Mouse (Mus musculus): ENCODE data around the gene Tmem140.

The Tmem140 gene

DNA sequence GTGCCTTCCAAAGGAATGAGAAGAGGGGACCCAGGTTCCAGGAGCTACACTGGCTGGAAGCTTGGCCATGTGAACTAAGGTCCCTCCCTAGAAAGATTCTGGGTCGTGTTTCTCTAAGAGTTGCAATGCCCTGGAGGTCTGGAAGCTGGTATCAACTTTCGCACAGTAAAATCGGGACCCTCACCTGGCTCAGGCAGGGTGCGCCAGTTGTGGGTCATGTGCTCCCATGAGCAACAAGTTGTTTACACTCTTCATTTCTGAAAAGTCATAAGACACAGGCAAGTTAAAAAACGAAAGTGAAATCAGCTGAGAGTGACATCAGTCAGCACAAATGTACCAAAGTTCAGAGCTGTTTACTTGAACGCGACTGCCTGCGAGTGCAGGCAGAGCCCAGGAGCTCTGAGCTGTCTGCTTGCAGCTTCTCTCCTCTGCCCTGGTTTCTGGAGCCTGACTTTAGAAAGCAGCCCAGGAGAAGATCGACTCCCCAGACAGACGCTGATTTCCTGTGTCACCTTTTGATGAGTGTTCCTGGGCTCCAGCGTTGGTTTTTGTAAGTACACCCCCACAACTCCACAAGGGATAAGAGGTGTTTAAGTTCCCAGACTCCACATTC lies at the start of gene Tmem140:
Gene Tmem140 (plus strand): TSS at position 356 of the 613 bp plus-strand sequence.
- DNase-seq: no peak

DNA sequence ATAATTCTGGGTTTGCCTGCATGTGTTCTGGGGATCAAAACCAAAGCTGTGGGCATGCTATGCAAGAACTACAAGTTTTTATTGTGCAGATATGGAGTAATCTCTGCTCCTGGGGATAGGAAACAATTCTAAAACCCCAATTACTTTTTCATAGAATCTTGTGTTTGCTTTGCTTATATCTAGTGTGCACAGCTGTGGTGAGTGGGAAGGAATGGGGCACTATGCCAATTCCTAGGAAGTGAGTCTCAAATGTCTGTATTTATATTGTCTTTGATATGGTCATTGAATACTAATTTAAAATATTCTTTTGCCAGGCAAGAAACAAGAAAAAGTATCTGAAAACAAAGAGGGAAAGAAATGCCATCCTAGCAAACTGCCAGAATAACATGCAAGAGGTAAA lies 38.5 kb upstream of the Tmem140 start:
- DNase-seq: no peak

DNA sequence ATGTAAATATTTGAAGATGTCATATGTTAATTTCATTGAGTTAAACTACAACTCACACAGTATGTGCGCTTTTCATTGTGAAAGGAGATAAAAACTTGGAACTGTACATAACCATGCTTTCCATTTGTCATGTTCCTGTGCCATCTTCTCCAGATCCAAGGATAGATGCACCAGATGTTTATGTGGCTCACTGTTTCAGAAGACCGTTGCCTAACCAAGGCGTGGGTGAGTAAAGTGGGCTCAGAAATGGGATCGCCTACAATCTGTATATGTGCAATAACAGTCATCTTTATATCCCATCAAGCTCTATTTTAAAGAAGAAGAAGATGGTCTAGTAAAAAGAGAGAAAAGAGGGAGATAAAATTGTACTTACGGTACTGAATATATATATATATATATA lies 30.6 kb upstream of the Tmem140 start:
- DNase-seq: no peak

DNA sequence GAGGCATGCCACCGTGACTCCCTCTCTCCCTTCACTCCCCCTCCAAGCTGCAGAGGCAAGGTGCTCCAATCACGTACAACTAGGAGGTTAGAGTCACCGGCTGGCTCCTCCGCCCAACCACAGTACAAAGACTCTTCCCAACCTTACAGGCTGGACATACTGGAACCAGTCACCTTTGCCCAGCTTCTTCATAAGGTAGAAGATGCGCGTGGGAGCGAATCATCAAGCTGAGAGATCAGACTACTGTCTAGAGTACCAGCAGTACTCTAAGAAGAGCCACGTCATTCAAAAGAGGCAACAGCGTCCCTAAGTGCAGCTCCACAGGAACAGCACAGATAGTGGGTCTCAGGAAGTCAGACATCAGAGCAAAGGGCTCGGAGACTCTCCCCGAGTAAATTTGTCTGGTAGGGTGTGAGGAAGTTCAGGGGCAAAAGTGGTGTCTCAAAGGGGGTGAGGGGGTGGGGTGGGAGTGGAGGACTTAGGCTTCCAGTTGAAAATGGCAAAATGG lies 1.3 kb upstream of the Tmem140 start:
- DNase-seq: no peak

DNA sequence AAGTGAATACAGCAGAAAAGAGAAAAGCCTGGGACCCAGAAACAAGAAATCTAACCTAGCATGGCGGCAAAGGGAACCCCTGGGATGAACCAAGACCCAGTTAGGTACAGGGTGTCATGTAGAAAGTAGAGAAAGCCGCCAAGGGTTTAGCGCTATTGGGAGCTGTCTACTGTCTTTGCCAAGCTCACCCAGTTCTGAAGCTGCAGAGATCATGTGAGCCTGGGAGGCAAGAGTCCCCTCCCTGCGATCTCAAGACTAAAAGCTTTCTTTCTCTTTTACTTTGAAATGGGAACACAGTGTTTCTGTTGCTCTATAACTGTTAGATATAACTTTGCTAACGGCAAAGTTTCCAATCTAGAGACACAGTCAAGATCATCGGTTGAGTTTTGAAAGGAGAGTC lies 565 bp upstream of the Tmem140 start:
- no peak for DNase-seq

DNA sequence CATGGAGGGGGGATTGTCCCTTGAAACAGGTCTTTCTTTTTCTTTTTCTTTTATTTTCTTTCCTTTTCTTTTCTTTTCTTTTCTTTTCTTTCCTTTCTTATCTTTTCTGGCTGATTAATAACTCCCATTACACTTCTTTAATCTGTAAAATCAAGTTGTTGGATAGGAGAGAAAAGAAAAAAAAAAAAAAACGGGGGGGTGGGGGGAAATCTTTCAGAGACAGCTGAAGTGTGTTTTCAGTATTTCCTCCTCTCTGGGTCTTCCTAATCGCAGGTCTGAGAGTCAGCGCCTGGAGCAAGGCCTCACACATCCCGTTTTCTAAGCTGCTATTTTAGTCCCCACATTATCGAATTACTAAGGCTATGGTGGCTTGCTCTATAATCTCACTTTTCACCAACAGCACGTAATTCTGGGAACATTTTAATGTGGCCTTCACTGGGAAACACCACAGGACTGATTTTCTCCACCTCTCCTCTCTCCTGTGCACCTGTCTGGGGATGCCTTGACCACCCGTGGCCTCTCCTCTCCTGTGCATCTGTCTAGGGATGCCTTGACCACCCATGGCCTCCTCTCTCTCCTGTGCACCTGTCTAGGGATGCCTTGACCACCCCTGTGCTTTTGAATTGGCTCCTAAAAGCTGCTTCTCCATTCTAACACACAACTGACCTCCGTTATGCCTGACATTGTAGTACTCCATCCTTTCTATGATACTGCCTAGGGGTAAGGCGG lies 1.0 kb downstream of the Tmem140 start:
- DNase-seq: no peak

DNA sequence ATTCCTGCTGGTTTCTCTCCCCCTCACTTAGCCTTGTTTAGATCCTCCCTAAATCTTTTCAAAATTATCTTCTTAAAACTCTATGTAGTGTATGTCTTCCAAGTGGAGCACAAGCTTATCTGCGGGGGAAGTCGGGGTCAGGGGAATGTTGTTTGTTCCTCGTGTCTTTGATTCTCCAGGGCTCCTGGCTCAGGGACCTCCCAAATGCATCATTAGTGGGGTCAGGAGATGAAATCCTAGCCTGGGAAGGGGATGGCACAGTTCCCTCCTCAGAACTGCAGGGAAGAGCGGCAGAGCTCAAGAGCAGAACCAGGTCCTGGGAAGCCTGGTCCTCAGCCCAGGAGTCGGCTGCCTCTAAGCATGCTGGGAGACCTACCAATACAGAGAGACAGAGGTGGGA lies 2.3 kb downstream of the Tmem140 start:
- DNase-seq: no peak

DNA sequence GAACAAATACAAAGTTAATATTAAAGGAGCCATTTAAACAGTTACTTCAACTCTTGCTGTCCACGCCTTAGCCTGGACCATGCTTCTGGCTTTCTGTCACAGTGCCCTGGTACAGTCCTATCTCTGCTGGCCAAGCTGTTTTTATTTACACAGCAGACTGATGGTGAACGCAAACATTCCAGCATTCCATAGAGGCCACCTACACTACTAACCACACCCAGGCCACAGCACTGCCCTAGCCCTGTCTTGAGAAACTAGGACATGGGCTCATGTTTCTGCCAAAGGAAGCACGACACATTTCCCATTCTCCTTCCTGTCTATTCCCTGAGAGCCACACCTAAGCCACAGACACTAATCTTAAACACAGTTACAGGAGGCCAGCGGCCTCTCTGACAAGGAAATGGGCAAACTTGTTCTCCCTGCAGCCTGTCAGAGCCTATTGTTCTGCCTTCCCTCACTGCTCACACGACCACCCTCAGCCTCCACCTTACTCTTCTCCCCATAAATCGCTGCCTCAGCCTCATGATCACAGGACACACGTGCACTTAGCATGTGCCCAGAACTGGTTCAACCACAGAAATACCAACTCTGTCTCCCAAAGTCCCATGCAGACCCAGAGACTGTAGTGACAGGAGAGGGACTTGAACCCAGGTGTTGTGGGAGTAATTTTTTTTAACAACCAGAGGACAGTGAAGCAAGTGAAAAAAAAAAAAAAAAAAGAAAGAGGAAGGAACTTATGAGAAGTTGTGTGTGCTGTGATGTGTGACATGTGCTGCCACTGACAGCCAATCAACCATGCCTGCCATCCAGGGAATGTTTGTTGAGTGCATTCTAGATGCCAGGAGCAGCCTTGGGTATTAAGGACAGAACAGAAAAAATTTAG lies 3.0 kb downstream of the Tmem140 start:
- DNase-seq: no peak

DNA sequence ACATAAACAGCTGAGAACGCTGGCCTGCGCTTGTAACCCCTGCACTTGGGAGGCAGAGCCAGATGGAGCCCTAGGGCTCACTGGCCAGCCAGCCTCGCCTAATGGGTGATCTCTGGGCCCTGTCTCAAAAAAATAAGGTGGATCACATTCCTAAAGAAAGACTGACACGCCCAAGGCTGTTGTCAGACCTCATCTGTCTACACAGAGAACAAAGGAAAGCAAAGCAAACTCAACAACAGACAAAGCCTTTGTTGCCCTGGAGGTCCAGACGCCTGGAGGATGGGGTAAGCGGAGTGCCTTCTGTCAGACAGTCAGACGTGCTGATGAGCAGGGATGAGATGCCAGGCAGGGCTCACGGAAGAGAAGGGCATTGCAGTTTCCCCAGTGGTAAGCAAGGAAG lies 3.8 kb downstream of the Tmem140 start:
- no peak for DNase-seq

DNA sequence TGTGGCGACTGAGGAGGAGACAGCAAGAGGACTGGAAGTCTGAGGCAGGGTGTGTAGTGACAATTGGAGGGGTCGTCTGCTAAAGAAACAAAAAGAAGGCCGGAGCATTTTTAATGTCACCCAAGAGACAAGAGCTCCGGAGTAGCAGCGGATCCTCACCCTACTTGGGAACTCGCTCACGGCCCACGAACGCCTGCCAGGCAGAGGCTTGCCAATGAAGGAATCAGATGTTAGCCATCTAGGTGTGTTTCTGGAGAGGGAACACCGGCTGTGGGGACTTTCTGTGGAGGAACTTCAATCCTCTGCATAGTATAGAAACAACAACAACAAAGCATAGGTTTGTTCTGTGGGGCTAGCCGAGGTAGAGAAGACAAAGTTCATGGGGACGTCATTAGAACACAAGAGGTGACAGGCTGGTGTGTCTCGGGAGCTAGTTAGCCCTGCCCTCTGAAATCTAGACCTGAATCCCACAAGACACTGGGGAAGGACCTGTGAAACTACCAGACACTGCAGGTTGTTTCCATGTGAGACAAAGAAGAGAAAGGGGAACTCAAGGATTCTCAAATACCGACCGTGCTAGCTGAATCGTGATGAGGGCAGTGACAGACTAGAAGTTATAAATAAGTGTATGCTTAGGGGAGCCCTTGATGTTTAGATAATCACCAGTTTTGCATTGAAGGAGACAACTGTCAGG lies 4.5 kb downstream of the Tmem140 start:
- DNase-seq: no peak

DNA sequence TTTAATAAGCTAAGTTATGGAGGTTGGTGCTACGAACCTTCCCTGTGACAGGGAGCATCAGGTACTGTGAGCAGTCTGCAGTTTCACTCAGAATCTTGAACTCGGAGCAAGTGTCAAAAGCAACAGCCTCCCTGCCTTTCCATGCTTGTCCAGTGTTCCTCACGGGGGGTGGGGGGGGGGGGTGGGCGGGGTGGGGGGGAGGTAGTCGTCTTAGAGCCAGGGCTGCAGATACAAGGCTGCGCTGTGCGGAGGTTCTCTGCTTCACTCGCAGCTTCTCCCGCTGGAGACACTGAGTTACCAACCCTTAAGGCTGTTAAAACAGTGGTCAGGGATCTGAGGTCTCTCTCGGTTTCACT lies 5.0 kb downstream of the Tmem140 start:
- DNase-seq: no peak

DNA sequence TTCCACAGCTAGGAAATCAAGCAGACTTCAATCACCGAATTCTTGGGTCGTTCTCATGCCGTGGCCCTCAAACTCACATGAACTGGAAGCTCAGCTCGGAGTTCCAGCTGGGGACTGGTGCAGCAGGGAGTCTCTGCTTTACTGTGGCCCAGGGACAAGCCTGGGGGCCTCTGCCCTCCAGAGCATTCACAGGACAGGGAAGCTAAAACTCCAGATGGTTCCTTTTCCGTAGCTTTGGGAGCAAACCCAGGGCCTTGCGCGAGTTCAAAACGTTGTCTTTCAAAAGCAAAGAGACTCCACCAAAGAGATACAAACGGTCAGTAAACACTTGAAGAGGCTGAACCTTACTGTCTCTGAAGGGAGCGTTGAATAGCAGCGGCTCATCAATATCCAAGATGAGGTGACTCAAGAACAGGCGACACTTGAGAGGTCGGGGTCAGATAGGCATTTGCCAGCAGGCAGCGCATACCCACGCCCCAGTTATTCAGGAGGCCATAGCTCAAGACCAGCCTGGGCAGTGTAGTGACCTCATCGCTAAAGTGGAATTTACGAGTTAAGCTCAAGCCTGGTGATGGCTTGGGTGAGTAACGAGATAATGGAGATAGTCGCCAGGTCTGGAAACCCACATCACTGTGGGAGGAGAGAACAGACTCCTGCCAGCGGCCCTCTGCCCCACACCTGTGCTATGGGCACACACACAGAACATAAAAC lies 5.7 kb downstream of the Tmem140 start:
- no peak for DNase-seq

DNA sequence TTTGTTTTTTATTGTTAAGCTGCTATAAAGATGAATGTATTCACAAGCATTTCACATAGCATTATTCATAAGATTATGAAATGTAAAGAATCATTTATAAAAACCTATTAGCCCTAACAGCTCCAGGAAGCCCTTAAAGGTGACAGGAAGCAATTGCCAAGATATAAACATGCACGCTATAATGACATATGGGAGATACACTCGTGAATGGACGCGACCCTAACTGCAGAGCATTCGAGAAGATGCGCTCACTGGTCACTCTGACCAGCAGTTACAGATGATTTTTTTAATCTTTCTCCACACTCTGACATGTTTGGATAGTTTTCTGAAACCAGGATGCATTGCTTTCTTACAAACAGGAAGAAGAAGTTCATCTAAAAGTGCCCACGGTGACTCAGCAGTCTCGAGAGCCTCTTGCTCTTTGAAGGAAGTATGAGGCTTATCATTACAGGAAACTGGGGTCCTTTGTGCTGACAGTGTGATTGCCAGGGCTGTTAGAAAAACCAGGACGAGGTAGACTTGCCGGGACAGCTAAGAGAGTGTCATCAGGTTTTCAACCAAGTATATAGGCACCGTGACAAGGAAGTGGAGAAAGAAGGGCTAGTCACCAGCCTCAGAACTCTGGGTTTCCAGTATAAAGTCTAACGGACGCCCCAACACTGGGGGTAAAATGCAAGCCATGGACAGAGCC lies 6.4 kb downstream of the Tmem140 start:
- no peak for DNase-seq

DNA sequence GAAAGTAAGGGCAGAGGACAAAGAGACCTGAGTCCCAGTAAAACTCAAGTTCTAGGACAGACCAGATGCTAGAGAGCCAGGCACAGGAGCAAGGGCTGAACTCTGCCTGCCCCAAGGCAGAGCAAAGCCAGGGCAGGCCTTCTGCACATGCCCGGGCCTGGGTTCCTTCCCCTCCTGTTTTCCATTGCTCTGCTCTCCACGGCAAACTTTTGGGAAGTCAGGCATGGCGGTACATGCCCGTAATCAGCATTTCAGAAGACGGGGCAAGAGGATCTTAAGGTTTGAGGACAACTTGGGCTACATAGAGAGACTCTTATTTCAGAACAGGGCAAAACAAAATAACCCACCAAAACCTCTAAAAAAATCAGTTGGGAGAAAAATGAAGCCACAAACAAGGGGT lies 7.2 kb downstream of the Tmem140 start:
- DNase-seq: no peak

DNA sequence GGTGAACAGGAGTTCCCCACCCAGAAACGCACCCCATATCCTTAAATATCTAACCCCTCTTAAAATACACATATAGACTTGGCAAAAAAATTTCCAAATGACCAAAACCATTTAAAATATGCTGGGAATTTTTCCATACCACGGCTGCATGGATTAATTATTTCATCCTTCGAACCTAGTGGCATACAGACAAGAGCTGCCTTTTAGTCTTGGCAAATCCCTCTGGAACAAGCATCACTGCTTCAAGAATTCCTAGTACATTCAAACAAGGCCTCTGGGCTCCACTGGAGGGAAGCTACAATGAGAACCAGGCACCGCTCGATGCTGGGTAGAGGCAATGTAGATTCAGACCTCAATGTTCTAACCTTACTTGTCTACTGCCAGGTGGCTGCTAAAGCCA lies 7.8 kb downstream of the Tmem140 start:
- DNase-seq: no peak

DNA sequence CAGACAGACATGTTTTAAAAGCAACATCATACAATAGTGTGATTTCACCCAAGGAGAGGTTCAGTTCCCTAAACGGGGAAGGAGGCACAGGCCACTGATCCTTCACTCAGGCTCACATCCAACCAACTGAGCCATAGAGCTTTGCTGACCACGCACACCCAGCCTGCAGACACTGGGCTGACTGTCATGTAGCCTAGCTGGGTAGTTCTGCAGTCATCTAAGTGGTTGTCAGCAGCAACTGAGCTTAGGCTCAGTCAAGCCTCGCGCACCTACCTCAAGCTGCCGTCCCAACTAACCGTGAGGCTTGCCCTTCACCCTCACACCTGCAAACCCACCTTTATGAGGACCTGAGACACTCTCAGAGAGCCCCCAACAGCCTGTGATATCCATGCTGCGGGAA lies 9.0 kb downstream of the Tmem140 start:
- no peak for DNase-seq

DNA sequence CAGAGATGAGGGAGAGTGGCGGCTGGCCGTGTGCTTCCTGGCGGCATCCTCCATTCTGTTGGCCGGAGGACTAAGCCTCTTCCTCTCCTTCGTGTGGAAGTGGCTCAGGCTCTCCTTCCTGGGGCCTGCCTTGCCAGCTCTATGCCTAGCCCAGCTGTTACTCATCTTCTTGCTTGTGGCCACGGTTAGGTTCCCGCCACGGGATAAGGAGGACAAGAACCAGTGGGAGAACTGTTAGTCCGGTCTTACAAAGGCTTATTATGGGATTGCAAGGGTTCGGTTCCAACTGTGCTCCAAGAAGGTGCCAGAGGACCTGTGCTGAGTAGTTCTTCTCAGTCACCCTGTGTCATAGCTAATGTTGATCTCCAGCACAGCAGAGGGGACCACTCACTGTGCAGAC lies 9.9 kb downstream of the Tmem140 start:
- no peak for DNase-seq

DNA sequence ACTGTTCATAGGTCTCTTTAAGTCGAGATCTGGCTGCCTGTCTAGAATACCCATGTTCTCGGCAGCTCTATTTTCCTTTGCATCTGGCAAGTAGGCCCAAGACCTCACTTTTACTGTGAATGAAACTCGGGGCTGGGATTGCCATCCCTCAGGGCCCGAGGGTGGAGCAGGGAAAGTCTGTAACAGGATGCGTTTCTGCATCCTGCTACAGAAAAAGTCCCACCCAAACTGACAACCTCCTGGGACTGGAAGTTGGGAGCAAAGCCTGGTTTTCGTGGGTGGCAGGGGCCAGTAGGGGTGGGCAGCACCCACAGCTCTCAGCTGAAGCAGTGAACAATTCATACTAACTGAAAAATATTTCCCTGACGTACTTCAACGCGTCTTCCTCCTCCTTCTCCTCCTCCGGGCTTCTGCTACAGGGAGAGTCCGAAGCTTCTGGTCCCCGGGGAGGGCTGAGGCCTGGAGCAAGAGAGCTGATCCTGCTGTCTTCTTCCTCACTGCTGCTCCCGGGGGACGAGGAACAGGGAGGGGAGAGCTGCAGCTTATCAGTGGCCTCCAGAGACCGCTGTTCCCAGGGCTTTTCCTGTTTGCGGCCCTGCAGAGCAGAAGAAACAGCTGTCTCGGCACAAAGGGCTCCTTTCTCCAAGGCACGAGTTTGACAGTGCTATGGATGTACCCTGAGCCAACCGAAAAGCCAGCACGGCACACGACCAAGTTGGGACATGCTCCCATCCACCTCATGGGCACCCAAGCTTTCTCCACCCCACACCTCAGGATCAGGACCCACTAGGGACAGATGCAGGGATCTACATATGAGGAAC lies 11.4 kb downstream of the Tmem140 start:
- DNase-seq: no peak

DNA sequence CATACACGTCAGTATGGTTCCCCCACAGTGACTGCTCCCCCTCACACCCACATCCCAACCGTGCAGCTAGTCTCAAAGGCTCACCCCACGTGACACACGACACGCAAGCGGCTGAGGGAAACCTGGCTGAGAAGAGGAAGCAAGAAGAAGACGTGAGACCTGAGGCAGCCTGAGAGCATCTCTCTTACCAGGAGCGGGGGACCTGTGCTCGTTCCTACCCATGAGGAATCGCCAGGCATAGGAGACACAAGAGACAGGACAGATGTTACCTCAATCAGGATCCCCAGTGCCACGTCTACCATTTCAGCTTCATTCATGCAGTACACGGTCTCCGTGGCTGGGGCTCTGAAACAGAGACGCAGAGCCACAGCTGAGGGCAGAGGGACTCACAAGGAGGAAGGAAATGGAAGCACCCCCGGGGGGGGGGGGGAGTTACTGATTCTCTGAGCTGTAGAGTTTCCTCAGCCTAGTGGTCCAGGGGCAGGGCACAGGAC lies 12.4 kb downstream of the Tmem140 start:
- DNase-seq: no peak

DNA sequence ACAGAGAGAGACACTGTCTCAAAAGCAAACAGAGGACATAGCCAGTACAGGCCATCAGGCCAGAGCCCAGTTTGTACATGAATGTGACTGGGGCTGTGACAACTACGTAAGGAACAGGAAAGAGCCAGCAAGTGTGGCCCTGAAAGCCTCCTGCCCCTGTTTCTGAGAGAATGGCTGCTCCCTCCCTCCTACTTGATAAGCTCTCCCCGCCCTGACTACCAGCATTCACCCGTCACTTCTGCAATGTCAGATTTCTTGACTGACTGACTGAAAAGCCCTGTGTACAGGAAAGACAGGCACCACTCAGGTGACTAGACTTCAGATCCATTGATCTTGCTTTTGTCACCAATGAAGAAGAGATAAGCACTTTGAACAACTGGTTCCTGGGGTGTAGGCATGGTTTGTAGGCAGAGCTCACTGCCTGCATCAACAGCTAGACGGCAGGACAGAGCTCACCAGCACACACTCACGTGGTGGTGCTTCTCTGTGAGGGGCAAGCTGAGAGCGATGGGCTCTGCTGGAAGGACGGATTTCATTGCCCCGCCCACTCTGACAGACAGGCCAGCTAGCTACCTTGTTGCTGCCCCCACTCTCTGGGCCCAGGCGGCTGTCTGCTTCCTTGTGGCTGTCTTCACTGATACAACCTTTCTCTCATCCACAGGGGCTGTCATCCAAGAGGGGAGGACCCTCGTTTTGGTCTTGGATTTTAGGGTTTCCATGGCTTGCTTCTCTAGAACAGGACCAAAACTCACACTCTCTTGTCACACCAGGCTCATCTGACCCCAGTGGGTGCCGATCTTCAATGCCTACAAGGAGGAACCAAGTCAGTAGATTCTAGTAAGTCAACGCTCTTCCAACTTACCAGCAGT lies 13.3 kb downstream of the Tmem140 start:
- DNase-seq: no peak

All from cerebellum, adult 18-20 months (tissue).